Comparison of ENCODE assay signal across 16 mouse cellular contexts in genomic region chr12:83597881-83598280, GRCm38 (mm10). TPM values are rescaled to one million over a fixed set of nuclear protein-coding genes. Genes with fewer than 3 reads are reported as not detected.
A peak's percentile ranks its signal among the peaks of the same experiment; 100 is the strongest.
DNase-seq lines count a peak whose midpoint lies in the region; ATAC-seq and TF ChIP-seq lines count a peak whose summit lies in the region.
"Had no signal": no experiment of that assay in that cellular context is flagged by ENCODE, and none has a peak within 500 bp of the region (broad histone marks: within the 10 kb centered on the region; RNA-seq: fewer than 3 reads in every experiment).

No protein-coding gene starts in this region.

- no peak for DNase-seq in heart, adult 2 months
- DNase-seq in heart, adult 8-10 months (ENCODE audit: low spot score): no peak
- no peak for DNase-seq in liver, postnatal 0 days
- DNase-seq: adrenal gland, postnatal 25 days; cerebellum, adult 8-10 months had no signal

- H3K9me3 ChIP-seq in erythroblast, embryonic 14.5 days (ENCODE audit: control insufficient read depth, low read length): no peaks in the 10 kb centered on the region
- no peaks in the 10 kb centered on the region for H3K9me3 ChIP-seq in liver, embryonic 12.5 days (replicated peaks)
- no peaks in the 10 kb centered on the region for H3K9me3 ChIP-seq in liver, postnatal 0 days (ENCODE audit: low read length)
- H3K9me3 ChIP-seq: embryonic facial prominence, embryonic 10.5 days; embryonic facial prominence, embryonic 13.5 days; forebrain, embryonic 13.5 days; heart, embryonic 12.5 days; heart, embryonic 15.5 days; hindbrain, embryonic 10.5 days; hindbrain, embryonic 13.5 days; intestine, embryonic 15.5 days had no signal

- peaks cover 23% of the 10 kb centered on the region for H3K36me3 ChIP-seq in erythroblast, embryonic 14.5 days (ENCODE audit: control insufficient read depth)
- H3K36me3 ChIP-seq in heart, adult 2 months (ENCODE audit: control insufficient read depth, insufficient read depth, low read length): peaks cover 5% of the 10 kb centered on the region
- H3K36me3 ChIP-seq in liver, embryonic 12.5 days: peaks cover 21% of the 10 kb centered on the region
- H3K36me3 ChIP-seq in liver, postnatal 0 days (replicated peaks; ENCODE audit: insufficient read depth, low read length): peaks cover 20% of the 10 kb centered on the region; the same call in 1 of the 2 replicates

- no peak for TF ChIP-seq EP300 in heart, adult 2 months (IDR thresholded peaks at IDR 0.05; ENCODE audit: insufficient read depth, low read depth, low read length)
- no peak for TF ChIP-seq EP300 in liver, postnatal 0 days (IDR thresholded peaks at IDR 0.05; ENCODE audit: low read depth)

- H3K27ac ChIP-seq in heart, adult 2 months: peak overlapping the region; percentile 66
- no peak overlapping the region for H3K27ac ChIP-seq in liver, embryonic 12.5 days
- no peak overlapping the region for H3K27ac ChIP-seq in liver, postnatal 0 days (ENCODE audit: low read depth)
- H3K27ac ChIP-seq: forebrain, embryonic 13.5 days; heart, embryonic 15.5 days; intestine, embryonic 15.5 days had no signal

- peaks cover 2% of the 10 kb centered on the region; the same call in 1 of the 2 replicates for H3K79me2 ChIP-seq in heart, adult 2 months (replicated peaks; ENCODE audit: control insufficient read depth, insufficient read depth, low read length)

- peak overlapping the region; percentile 13; the same call in 1 of the 2 replicates for H3K4me2 ChIP-seq in liver, embryonic 12.5 days
- no peak overlapping the region for H3K4me2 ChIP-seq in liver, postnatal 0 days (ENCODE audit: low read depth, low read length)

- ATAC-seq in erythroblast, adult 5-6 weeks (replicated peaks; ENCODE audit: low FRiP score, poor library complexity, severe bottlenecking): no peak
- no peak for ATAC-seq in liver, embryonic 12.5 days
- ATAC-seq in liver, postnatal 0 days: no peak

- 72% methylated on average over 2 of the region's 2 CpGs for WGBS in heart, adult 2 months
- WGBS in liver, embryonic 12.5 days (ENCODE audit: insufficient replicate concordance): 74% methylated on average over 2 of the region's 2 CpGs
- WGBS in liver, postnatal 0 days (ENCODE audit: insufficient replicate concordance): 72% methylated on average over 2 of the region's 2 CpGs

- intact Hi-C loops in heart, adult 2 months (cut with DNase I): no loop called here

- H3K4me3 ChIP-seq in erythroblast, embryonic 14.5 days (replicated peaks): peak overlapping the region; percentile 78
- H3K4me3 ChIP-seq in heart, adult 2 months: no peak overlapping the region
- no peak overlapping the region for H3K4me3 ChIP-seq in liver, embryonic 12.5 days
- no peak overlapping the region for H3K4me3 ChIP-seq in liver, postnatal 0 days (ENCODE audit: low read depth, low read length)

- no peak for TF ChIP-seq CTCF in heart, adult 2 months (IDR thresholded peaks at IDR 0.05)
- no peak for TF ChIP-seq CTCF in liver, postnatal 0 days (IDR thresholded peaks at IDR 0.05; ENCODE audit: low read depth)

- no peaks in the 10 kb centered on the region for H3K27me3 ChIP-seq in erythroblast, embryonic 14.5 days (ENCODE audit: control insufficient read depth)
- H3K27me3 ChIP-seq in heart, adult 2 months (ENCODE audit: control insufficient read depth, insufficient read depth, low read length): no peaks in the 10 kb centered on the region
- no peaks in the 10 kb centered on the region for H3K27me3 ChIP-seq in liver, embryonic 12.5 days (replicated peaks)
- no peaks in the 10 kb centered on the region for H3K27me3 ChIP-seq in liver, postnatal 0 days (ENCODE audit: insufficient read depth, low read length)
- H3K27me3 ChIP-seq: embryonic facial prominence, embryonic 13.5 days; forebrain, embryonic 13.5 days; heart, embryonic 12.5 days; heart, embryonic 15.5 days; hindbrain, embryonic 13.5 days; intestine, embryonic 15.5 days had no signal

- H3K9ac ChIP-seq in heart, adult 2 months (ENCODE audit: low read depth, low read length): no peak overlapping the region
- H3K9ac ChIP-seq in liver, embryonic 12.5 days: no peak overlapping the region
- no peak overlapping the region for H3K9ac ChIP-seq in liver, postnatal 0 days (replicated peaks)
- H3K9ac ChIP-seq: embryonic facial prominence, embryonic 13.5 days; heart, embryonic 12.5 days; hindbrain, embryonic 13.5 days had no signal

- peaks cover 37% of the 10 kb centered on the region for H3K4me1 ChIP-seq in erythroblast, embryonic 14.5 days (ENCODE audit: control insufficient read depth)
- no peaks in the 10 kb centered on the region; the same call in 1 of the 2 replicates for H3K4me1 ChIP-seq in heart, adult 2 months (ENCODE audit: control insufficient read depth, insufficient read depth, low read length)
- peaks cover 37% of the 10 kb centered on the region for H3K4me1 ChIP-seq in liver, embryonic 12.5 days
- H3K4me1 ChIP-seq in liver, postnatal 0 days (ENCODE audit: insufficient read depth): peaks cover 22% of the 10 kb centered on the region
- H3K4me1 ChIP-seq: intestine, embryonic 15.5 days had no signal

- TF ChIP-seq POLR2A in heart, adult 2 months (IDR thresholded peaks at IDR 0.05; ENCODE audit: insufficient read depth, low read depth, low read length): no peak

RNA-seq across cellular contexts. Expression of gene Zfyve1, which starts 0.9 kb away (rescaled TPM):
- polyA plus RNA-seq in erythroblast, embryonic 14.5 days (2012): 0.66 and 1.0 TPM in 2 replicates
- 5.2 and 31.3 TPM in 2 replicates for total RNA-seq in erythroblast, adult 5-6 weeks (2015; ENCODE audit: low replicate concordance)
- 28.3 and 29.8 TPM in 2 replicates for total RNA-seq in erythroblast, adult 5-6 weeks (2017; ENCODE audit: low replicate concordance)
- total RNA-seq in heart, adult 2 months (2021): 10 to 100 TPM; 13.4 to 15.3 TPM
- 10.0 and 17.7 TPM in 2 replicates for polyA plus RNA-seq in heart, adult 2 months (2012; rRNA removed)
- 10 to 100 TPM; 12.4 to 16.9 (median 14.4) TPM for total RNA-seq in heart, adult 8-10 months (2022)
- polyA plus RNA-seq in liver, embryonic 12.5 days (2016; fragmentation: Nextera tagmentation; extraction: Ambion mirVana): 8.2 and 9.1 TPM in 2 replicates
- polyA plus RNA-seq in liver, postnatal 0 days (2015; fragmentation: Nextera tagmentation; extraction: Ambion mirVana): 5.5 and 6.4 TPM in 2 replicates

RNA-seq across cellular contexts. Expression of gene Rbm25, which starts 33.2 kb away (rescaled TPM):
- polyA plus RNA-seq in erythroblast, embryonic 14.5 days (2012): 5.2 and 6.1 TPM in 2 replicates
- total RNA-seq in erythroblast, adult 5-6 weeks (2015; ENCODE audit: low replicate concordance): 83.8 and 97.2 TPM in 2 replicates
- total RNA-seq in erythroblast, adult 5-6 weeks (2017; ENCODE audit: low replicate concordance): 124 and 143 TPM in 2 replicates
- total RNA-seq in heart, adult 2 months (2021): 10 to 100 TPM; 37.3 to 49.6 TPM
- 27.4 and 58.5 TPM in 2 replicates for polyA plus RNA-seq in heart, adult 2 months (2012; rRNA removed)
- total RNA-seq in heart, adult 8-10 months (2022): 10 to 100 TPM; 38.8 to 51.6 (median 44.8) TPM
- polyA plus RNA-seq in liver, embryonic 12.5 days (2016; fragmentation: Nextera tagmentation; extraction: Ambion mirVana): 163 and 166 TPM in 2 replicates
- polyA plus RNA-seq in liver, postnatal 0 days (2015; fragmentation: Nextera tagmentation; extraction: Ambion mirVana): 81.7 and 85.0 TPM in 2 replicates
